Mouse (Mus musculus): Measurements from ENCODE around the gene Acsl4. TPM values are rescaled to one million over a fixed set of nuclear protein-coding genes. Genes with fewer than 3 reads are reported as not detected.

Acsl4 gene
- polyA plus RNA-seq, 1 experiment from 2014 or later, result 46.0 TPM

- DNase-seq (ENCODE audit: low spot score), result no peak
- no peak for ATAC-seq
Measured at GRCm38 (mm10) chrX:142410060-142410459, 19.7 kb upstream of the Acsl4 start.

GRCm38 (mm10) chrX:142409338-142409737 lies 19.0 kb upstream of the Acsl4 start:
- 78% methylated on average over 3 of the region's 3 CpGs for WGBS
- TF ChIP-seq CTCF (IDR thresholded peaks at IDR 0.05) (no peak), EP300 (IDR thresholded peaks at IDR 0.05) (no peak)
- ATAC-seq, result no peak

More at GRCm38 (mm10) chrX:142410060-142410459, 19.7 kb upstream of the Acsl4 start:
- 64% methylated on average over 3 of the region's 3 CpGs for WGBS
- Histone ChIP-seq H3K27me3 (replicated peaks; ENCODE audit: insufficient read depth, low read length) (no peaks in the 10 kb centered on the region), H3K36me3 (ENCODE audit: insufficient read depth, low read length) (no peaks in the 10 kb centered on the region), H3K4me2 (replicated peaks; ENCODE audit: low read depth, low read length) (no peak overlapping the region), H3K4me1 (ENCODE audit: insufficient read depth, low read depth, low read length) (no peaks in the 10 kb centered on the region), H3K9ac (replicated peaks; ENCODE audit: low read depth) (no peak overlapping the region), H3K4me3 (ENCODE audit: low read depth, low read length) (no peak overlapping the region), H3K27ac (ENCODE audit: low read length) (no peak overlapping the region), H3K9me3 (ENCODE audit: low read length) (no peaks in the 10 kb centered on the region)
- TF ChIP-seq EP300 (IDR thresholded peaks at IDR 0.05) (no peak), CTCF (IDR thresholded peaks at IDR 0.05) (no peak)

GRCm38 (mm10) chrX:142403114-142403513 lies 12.8 kb upstream of the Acsl4 start:
- no peak overlapping the region for H3K4me3 ChIP-seq (ENCODE audit: low read depth, low read length)
- H3K9ac ChIP-seq (replicated peaks; ENCODE audit: low read depth), result no peak overlapping the region
- DNase-seq (ENCODE audit: low spot score) (no peak), ATAC-seq (no peak)
- no peaks in the 10 kb centered on the region for H3K36me3 ChIP-seq (ENCODE audit: insufficient read depth, low read length)
- no peak overlapping the region for H3K27ac ChIP-seq (ENCODE audit: low read length)
- H3K9me3 ChIP-seq (ENCODE audit: low read length), result no peaks in the 10 kb centered on the region
- TF ChIP-seq EP300 (IDR thresholded peaks at IDR 0.05), result no peak
- TF ChIP-seq CTCF (IDR thresholded peaks at IDR 0.05), result no peak
- no peaks in the 10 kb centered on the region for H3K27me3 ChIP-seq (replicated peaks; ENCODE audit: insufficient read depth, low read length)
- no peaks in the 10 kb centered on the region for H3K4me1 ChIP-seq (ENCODE audit: insufficient read depth, low read depth, low read length)
- no peak overlapping the region for H3K4me2 ChIP-seq (replicated peaks; ENCODE audit: low read depth, low read length)

More at GRCm38 (mm10) chrX:142409338-142409737, 19.0 kb upstream of the Acsl4 start:
- H3K36me3 ChIP-seq (ENCODE audit: insufficient read depth, low read length), result no peaks in the 10 kb centered on the region
- no peak overlapping the region for H3K9ac ChIP-seq (replicated peaks; ENCODE audit: low read depth)
- no peaks in the 10 kb centered on the region for H3K9me3 ChIP-seq (ENCODE audit: low read length)
- no peaks in the 10 kb centered on the region for H3K4me1 ChIP-seq (ENCODE audit: insufficient read depth, low read depth, low read length)
- no peak overlapping the region for H3K4me2 ChIP-seq (replicated peaks; ENCODE audit: low read depth, low read length)
- H3K27me3 ChIP-seq (replicated peaks; ENCODE audit: insufficient read depth, low read length), result no peaks in the 10 kb centered on the region
- H3K27ac ChIP-seq (ENCODE audit: low read length), result no peak overlapping the region
- H3K4me3 ChIP-seq (ENCODE audit: low read depth, low read length), result no peak overlapping the region
- DNase-seq (ENCODE audit: low spot score), result no peak

- Histone ChIP-seq H3K9me3 (ENCODE audit: low read length) (no peaks in the 10 kb centered on the region), H3K27me3 (replicated peaks; ENCODE audit: insufficient read depth, low read length) (no peaks in the 10 kb centered on the region), H3K4me1 (ENCODE audit: insufficient read depth, low read depth, low read length) (no peaks in the 10 kb centered on the region), H3K9ac (replicated peaks; ENCODE audit: low read depth) (no peak overlapping the region), H3K27ac (ENCODE audit: low read length) (no peak overlapping the region), H3K36me3 (ENCODE audit: insufficient read depth, low read length) (no peaks in the 10 kb centered on the region), H3K4me2 (replicated peaks; ENCODE audit: low read depth, low read length) (no peak overlapping the region), H3K4me3 (ENCODE audit: low read depth, low read length) (no peak overlapping the region)
- TF ChIP-seq EP300 (IDR thresholded peaks at IDR 0.05) (no peak), CTCF (IDR thresholded peaks at IDR 0.05) (no peak)
- WGBS, result 48% methylated on average over 2 of the region's 2 CpGs
- no peak for DNase-seq (ENCODE audit: low spot score)
- ATAC-seq, result no peak
Measured at GRCm38 (mm10) chrX:142398621-142399020, 8.3 kb upstream of the Acsl4 start.

- no peak for ATAC-seq
Measured at GRCm38 (mm10) chrX:142390909-142391265, 552 bp upstream of the Acsl4 start.

GRCm38 (mm10) chrX:142389581-142390159 lies 665 bp downstream of the Acsl4 start:
- peak; percentile 44 for DNase-seq (ENCODE audit: low spot score)
- Histone ChIP-seq H3K4me1 (ENCODE audit: insufficient read depth, low read depth, low read length) (no peaks in the 10 kb centered on the region), H3K9ac (replicated peaks; ENCODE audit: low read depth) (peak overlapping the region; percentile 52), H3K4me2 (replicated peaks; ENCODE audit: low read depth, low read length) (peak overlapping the region; percentile 64), H3K27ac (ENCODE audit: low read length) (peak overlapping the region; percentile 84), H3K27me3 (replicated peaks; ENCODE audit: insufficient read depth, low read length) (no peaks in the 10 kb centered on the region), H3K9me3 (ENCODE audit: low read length) (no peaks in the 10 kb centered on the region), H3K36me3 (ENCODE audit: insufficient read depth, low read length) (no peaks in the 10 kb centered on the region), H3K4me3 (ENCODE audit: low read depth, low read length) (peak overlapping the region; percentile 59)
- no peak for TF ChIP-seq EP300 (IDR thresholded peaks at IDR 0.05)
- no peak for TF ChIP-seq CTCF (IDR thresholded peaks at IDR 0.05)
- peak; percentile 7 for ATAC-seq
- 10% methylated on average over 22 of the region's 22 CpGs for WGBS

More at GRCm38 (mm10) chrX:142390909-142391265, 552 bp upstream of the Acsl4 start:
- WGBS, result 26% methylated on average over 7 of the region's 7 CpGs
- TF ChIP-seq CTCF (IDR thresholded peaks at IDR 0.05), result no peak
- TF ChIP-seq EP300 (IDR thresholded peaks at IDR 0.05), result no peak
- Histone ChIP-seq H3K27ac (ENCODE audit: low read length) (peak overlapping the region; percentile 78), H3K4me3 (ENCODE audit: low read depth, low read length) (peak overlapping the region; percentile 59), H3K4me1 (ENCODE audit: insufficient read depth, low read depth, low read length) (no peaks in the 10 kb centered on the region), H3K4me2 (replicated peaks; ENCODE audit: low read depth, low read length) (peak overlapping the region; percentile 58), H3K27me3 (replicated peaks; ENCODE audit: insufficient read depth, low read length) (no peaks in the 10 kb centered on the region), H3K9ac (replicated peaks; ENCODE audit: low read depth) (peak overlapping the region; percentile 43; the same call in 1 of the 2 replicates), H3K9me3 (ENCODE audit: low read length) (no peaks in the 10 kb centered on the region), H3K36me3 (ENCODE audit: insufficient read depth, low read length) (no peaks in the 10 kb centered on the region)
- DNase-seq (ENCODE audit: low spot score), result no peak
